Mouse (Mus musculus): ENCODE data around the gene Fbxw8.

- TF ChIP-seq CTCF (IDR thresholded peaks at IDR 0.05; ENCODE audit: borderline replicate concordance, extremely low read depth, insufficient read depth, insufficient read length) = no peak
- no peak for TF ChIP-seq POLR2A (IDR thresholded peaks at IDR 0.05; ENCODE audit: borderline replicate concordance, extremely low read depth, insufficient read depth, insufficient read length, poor library complexity, severe bottlenecking)
These were observed 117.3 kb downstream of the Fbxw8 start for GRCm38 (mm10) chr5:118037798-118038484.
